Mouse (Mus musculus): ENCODE measurements at regions not wholly inside any gene's neighbourhood (a gene's known extent, or its start where the extent isn't known, plus 50 kb on each side); places are given as distances from the start of the nearest gene placed in this dataset.

GRCm38 (mm10) chr16:51758361-51759227, 272.4 kb upstream of the Cblb start:
- H3K4me3 ChIP-seq (ENCODE audit: control insufficient read depth in 1 of 2, insufficient read depth in 1 of 2, low read depth in 2 of 2, low read length in 2 of 2): no peak overlapping the region
- H3K9me3 ChIP-seq (replicated peaks; ENCODE audit: insufficient read depth, low read length): no peaks in the 10 kb centered on the region
- H3K9ac ChIP-seq (ENCODE audit: control insufficient read depth, low read depth, low read length, poor library complexity, severe bottlenecking): no peak overlapping the region
- TF ChIP-seq TCF12 (IDR thresholded peaks at IDR 0.05; ENCODE audit: low read depth, low read length) (no peak), HCFC1 (IDR thresholded peaks at IDR 0.05; ENCODE audit: low read depth, low read length) (no peak), USF2 (IDR thresholded peaks at IDR 0.05; ENCODE audit: borderline replicate concordance in 1 of 2, insufficient read depth in 1 of 2, low read depth in 1 of 2, low read length in 2 of 2) (no peak), SMC3 (IDR thresholded peaks at IDR 0.05; ENCODE audit: low read depth, low read length) (no peak), MAFK (IDR thresholded peaks at IDR 0.05; ENCODE audit: borderline replicate concordance, low read depth, low read length) (no peak), CHD1 (IDR thresholded peaks at IDR 0.05; ENCODE audit: low read depth, low read length) (no peak), ZKSCAN1 (IDR thresholded peaks at IDR 0.05; ENCODE audit: low read depth, low read length) (no peak), ETS1 (IDR thresholded peaks at IDR 0.05; ENCODE audit: low read depth, low read length) (no peak), POLR2A (IDR thresholded peaks at IDR 0.05; ENCODE audit: control insufficient read depth in 1 of 2, insufficient read depth in 1 of 2, low read depth in 1 of 2, low read length in 2 of 2, poor library complexity in 1 of 2) (no peak), POLR2AphosphoS2 (IDR thresholded peaks at IDR 0.05; ENCODE audit: low read length) (no peak), NRF1 (IDR thresholded peaks at IDR 0.05; ENCODE audit: insufficient read depth, low read depth, low read length, poor library complexity, severe bottlenecking) (no peak), USF1 (IDR thresholded peaks at IDR 0.05; ENCODE audit: low read depth, low read length) (no peak)
- no peak for DNase-seq (ENCODE audit: low read depth, low spot score)
- no peaks in the 10 kb centered on the region for H3K27me3 ChIP-seq (ENCODE audit: control insufficient read depth in 1 of 2, insufficient read depth in 2 of 2, low read length in 2 of 2)
- no peaks in the 10 kb centered on the region for H3K36me3 ChIP-seq (ENCODE audit: control insufficient read depth in 1 of 2, insufficient read depth in 2 of 2, low read length in 2 of 2)
- H3K4me1 ChIP-seq (ENCODE audit: control insufficient read depth in 1 of 2, insufficient read depth in 2 of 2, low read length in 2 of 2): no peaks in the 10 kb centered on the region
- no peaks in the 10 kb centered on the region for H3K79me2 ChIP-seq (ENCODE audit: control insufficient read depth, insufficient read depth, low read length, poor library complexity)
- H3K27ac ChIP-seq (ENCODE audit: control insufficient read depth, low read depth, low read length): no peak overlapping the region

GRCm38 (mm10) chr16:51759228-51759647, 271.8 kb upstream of the Cblb start:
- Histone ChIP-seq H3K36me3 (ENCODE audit: control insufficient read depth in 1 of 2, insufficient read depth in 2 of 2, low read length in 2 of 2) (no peaks in the 10 kb centered on the region), H3K9ac (ENCODE audit: control insufficient read depth, low read depth, low read length, poor library complexity, severe bottlenecking) (no peak overlapping the region), H3K9me3 (replicated peaks; ENCODE audit: insufficient read depth, low read length) (no peaks in the 10 kb centered on the region), H3K27me3 (ENCODE audit: control insufficient read depth in 1 of 2, insufficient read depth in 2 of 2, low read length in 2 of 2) (no peaks in the 10 kb centered on the region), H3K27ac (ENCODE audit: control insufficient read depth, low read depth, low read length) (no peak overlapping the region), H3K4me1 (ENCODE audit: control insufficient read depth in 1 of 2, insufficient read depth in 2 of 2, low read length in 2 of 2) (no peaks in the 10 kb centered on the region), H3K79me2 (ENCODE audit: control insufficient read depth, insufficient read depth, low read length, poor library complexity) (no peaks in the 10 kb centered on the region), H3K4me3 (ENCODE audit: control insufficient read depth in 1 of 2, insufficient read depth in 1 of 2, low read depth in 2 of 2, low read length in 2 of 2) (no peak overlapping the region)
- no peak for TF ChIP-seq POLR2A (IDR thresholded peaks at IDR 0.05; ENCODE audit: control insufficient read depth in 1 of 2, insufficient read depth in 1 of 2, low read depth in 1 of 2, low read length in 2 of 2, poor library complexity in 1 of 2)
- no peak for DNase-seq (ENCODE audit: low read depth, low spot score)

- H3K4me3 ChIP-seq (ENCODE audit: control insufficient read depth in 1 of 2, insufficient read depth in 1 of 2, low read depth in 2 of 2, low read length in 2 of 2): no peak overlapping the region
- DNase-seq (ENCODE audit: low read depth, low spot score): no peak
- no peaks in the 10 kb centered on the region for H3K9me3 ChIP-seq (replicated peaks; ENCODE audit: insufficient read depth, low read length)
- no peaks in the 10 kb centered on the region for H3K4me1 ChIP-seq (ENCODE audit: control insufficient read depth in 1 of 2, insufficient read depth in 2 of 2, low read length in 2 of 2)
- no peaks in the 10 kb centered on the region for H3K27me3 ChIP-seq (ENCODE audit: control insufficient read depth in 1 of 2, insufficient read depth in 2 of 2, low read length in 2 of 2)
- H3K9ac ChIP-seq (ENCODE audit: control insufficient read depth, low read depth, low read length, poor library complexity, severe bottlenecking): no peak overlapping the region
- H3K36me3 ChIP-seq (ENCODE audit: control insufficient read depth in 1 of 2, insufficient read depth in 2 of 2, low read length in 2 of 2): no peaks in the 10 kb centered on the region
- no peak for TF ChIP-seq CHD2 (IDR thresholded peaks at IDR 0.05; ENCODE audit: low read length)
- TF ChIP-seq TCF12 (IDR thresholded peaks at IDR 0.05; ENCODE audit: low read depth, low read length): no peak
- no peak for TF ChIP-seq SIN3A (IDR thresholded peaks at IDR 0.05; ENCODE audit: low read length)
- TF ChIP-seq TAL1 (IDR thresholded peaks at IDR 0.05; ENCODE audit: low read length): no peak
- no peak for TF ChIP-seq RCOR1 (IDR thresholded peaks at IDR 0.05; ENCODE audit: low read depth, low read length)
- no peaks in the 10 kb centered on the region for H3K79me2 ChIP-seq (ENCODE audit: control insufficient read depth, insufficient read depth, low read length, poor library complexity)
- H3K27ac ChIP-seq (ENCODE audit: control insufficient read depth, low read depth, low read length): no peak overlapping the region
Measured at GRCm38 (mm10) chr16:51767556-51767955, 263.5 kb upstream of the Cblb start.
